ENCODE assay signal across 18 mouse cellular contexts in genomic region chr5:82288069-82288845, GRCm38 (mm10).
A peak's percentile ranks its signal among the peaks of the same experiment; 100 is the strongest.
DNase-seq lines count a peak whose midpoint lies in the region; ATAC-seq and TF ChIP-seq lines count a peak whose summit lies in the region.
"Had no signal": no experiment of that assay in that cellular context is flagged by ENCODE, and none has a peak within 500 bp of the region (broad histone marks: within the 10 kb centered on the region; RNA-seq: fewer than 3 reads in every experiment).

No protein-coding gene starts in this region.

- H3K9ac ChIP-seq in hindbrain, embryonic 15.5 days: no peak overlapping the region
- H3K9ac ChIP-seq in hindbrain, embryonic 11.5 days (ENCODE audit: low read depth, low read length): no peak overlapping the region
- H3K9ac ChIP-seq in midbrain, embryonic 14.5 days (replicated peaks; ENCODE audit: low read length): no peak overlapping the region
- H3K9ac ChIP-seq in forebrain, embryonic 13.5 days: no peak overlapping the region
- H3K9ac ChIP-seq in midbrain, postnatal 0 days (replicated peaks; ENCODE audit: low read length, poor library complexity, severe bottlenecking): no peak overlapping the region
- H3K9ac ChIP-seq: liver, postnatal 0 days had no signal

- DNase-seq in hindbrain, embryonic 11.5 days (ENCODE audit: low spot score): no peak
- peak; percentile 18 for DNase-seq in midbrain, embryonic 14.5 days
- DNase-seq in midbrain, embryonic 10.5 days (ENCODE audit: low spot score): no peak
- DNase-seq in midbrain, postnatal 0 days (ENCODE audit: low spot score): peak; percentile 40
- DNase-seq in gastrocnemius, postnatal 36 days: no peak
- DNase-seq: B cell, adult 2 months; cerebellum, postnatal 25 days; embryo, embryonic 11 days; heart, postnatal 10 days; kidney, adult 2 months; kidney, postnatal 25 days; left cerebral cortex, postnatal 4 days; liver, postnatal 0 days; retina, postnatal 1 day had no signal

- intact Hi-C loops in gastrocnemius, postnatal 36 days (cut with DNase I): no loop called here

- WGBS in hindbrain, embryonic 15.5 days: 64% methylated on average over 5 of the region's 5 CpGs
- WGBS in hindbrain, embryonic 11.5 days: 80% methylated on average over 5 of the region's 5 CpGs
- WGBS in midbrain, embryonic 14.5 days: 66% methylated on average over 5 of the region's 5 CpGs
- WGBS in midbrain, embryonic 10.5 days: 89% methylated on average over 5 of the region's 5 CpGs
- WGBS in forebrain, embryonic 13.5 days: 45% methylated on average over 5 of the region's 5 CpGs
- WGBS in midbrain, postnatal 0 days: 61% methylated on average over 5 of the region's 5 CpGs

- no peaks in the 10 kb centered on the region for H3K36me3 ChIP-seq in hindbrain, embryonic 15.5 days
- no peaks in the 10 kb centered on the region for H3K36me3 ChIP-seq in hindbrain, embryonic 11.5 days (ENCODE audit: control insufficient read depth, insufficient read depth, low read length)
- H3K36me3 ChIP-seq in midbrain, embryonic 14.5 days (ENCODE audit: control insufficient read depth, insufficient read depth, low read length): no peaks in the 10 kb centered on the region
- no peaks in the 10 kb centered on the region for H3K36me3 ChIP-seq in midbrain, embryonic 10.5 days
- no peaks in the 10 kb centered on the region for H3K36me3 ChIP-seq in forebrain, embryonic 13.5 days (ENCODE audit: poor library complexity, severe bottlenecking)
- no peaks in the 10 kb centered on the region for H3K36me3 ChIP-seq in midbrain, postnatal 0 days (ENCODE audit: insufficient read depth, low read length)

- no peaks in the 10 kb centered on the region for H3K4me1 ChIP-seq in hindbrain, embryonic 15.5 days (replicated peaks)
- no peaks in the 10 kb centered on the region for H3K4me1 ChIP-seq in hindbrain, embryonic 11.5 days (replicated peaks; ENCODE audit: control insufficient read depth, insufficient read depth, low read length)
- H3K4me1 ChIP-seq in midbrain, embryonic 14.5 days (ENCODE audit: control insufficient read depth, insufficient read depth, low read length): no peaks in the 10 kb centered on the region
- H3K4me1 ChIP-seq in midbrain, embryonic 10.5 days: no peaks in the 10 kb centered on the region
- H3K4me1 ChIP-seq in forebrain, embryonic 13.5 days: peaks cover 3% of the 10 kb centered on the region; the same call in 1 of the 2 replicates
- no peaks in the 10 kb centered on the region for H3K4me1 ChIP-seq in midbrain, postnatal 0 days (ENCODE audit: insufficient read depth, low read length)

- no peaks in the 10 kb centered on the region for H3K27me3 ChIP-seq in hindbrain, embryonic 15.5 days
- H3K27me3 ChIP-seq in hindbrain, embryonic 11.5 days (ENCODE audit: control insufficient read depth, insufficient read depth, low read length): no peaks in the 10 kb centered on the region
- no peaks in the 10 kb centered on the region for H3K27me3 ChIP-seq in midbrain, embryonic 14.5 days (ENCODE audit: control insufficient read depth, insufficient read depth, low read length)
- no peaks in the 10 kb centered on the region for H3K27me3 ChIP-seq in midbrain, embryonic 10.5 days (ENCODE audit: low read depth, poor library complexity, severe bottlenecking)
- H3K27me3 ChIP-seq in forebrain, embryonic 13.5 days: no peaks in the 10 kb centered on the region
- no peaks in the 10 kb centered on the region for H3K27me3 ChIP-seq in midbrain, postnatal 0 days (ENCODE audit: insufficient read depth, low read length)

- ATAC-seq in hindbrain, embryonic 15.5 days (ENCODE audit: low FRiP score, low read depth): peak; percentile 65
- ATAC-seq in hindbrain, embryonic 11.5 days (ENCODE audit: low FRiP score): no peak
- no peak for ATAC-seq in midbrain, embryonic 14.5 days (ENCODE audit: low FRiP score, low TSS enrichment)
- ATAC-seq in forebrain, embryonic 13.5 days: peak; percentile 80
- ATAC-seq in midbrain, postnatal 0 days (ENCODE audit: low FRiP score): no peak
- ATAC-seq: liver, postnatal 0 days had no signal

- no peak overlapping the region for H3K4me3 ChIP-seq in hindbrain, embryonic 15.5 days
- H3K4me3 ChIP-seq in hindbrain, embryonic 11.5 days (ENCODE audit: low read depth, low read length): no peak overlapping the region
- no peak overlapping the region for H3K4me3 ChIP-seq in midbrain, embryonic 14.5 days (replicated peaks; ENCODE audit: low read depth, low read length)
- no peak overlapping the region for H3K4me3 ChIP-seq in midbrain, embryonic 10.5 days
- H3K4me3 ChIP-seq in forebrain, embryonic 13.5 days: no peak overlapping the region
- no peak overlapping the region for H3K4me3 ChIP-seq in midbrain, postnatal 0 days (ENCODE audit: low read depth, low read length)

- no peaks in the 10 kb centered on the region for H3K9me3 ChIP-seq in hindbrain, embryonic 15.5 days
- H3K9me3 ChIP-seq in hindbrain, embryonic 11.5 days (ENCODE audit: control insufficient read depth, low read length): no peaks in the 10 kb centered on the region
- H3K9me3 ChIP-seq in midbrain, embryonic 14.5 days (ENCODE audit: control insufficient read depth, low read length): no peaks in the 10 kb centered on the region
- no peaks in the 10 kb centered on the region for H3K9me3 ChIP-seq in midbrain, embryonic 10.5 days (replicated peaks)
- no peaks in the 10 kb centered on the region for H3K9me3 ChIP-seq in forebrain, embryonic 13.5 days (replicated peaks)
- H3K9me3 ChIP-seq in midbrain, postnatal 0 days (ENCODE audit: low read length): no peaks in the 10 kb centered on the region

- H3K4me2 ChIP-seq in hindbrain, embryonic 15.5 days: no peak overlapping the region
- no peak overlapping the region for H3K4me2 ChIP-seq in hindbrain, embryonic 11.5 days (replicated peaks; ENCODE audit: low read depth, low read length)
- no peak overlapping the region for H3K4me2 ChIP-seq in midbrain, embryonic 14.5 days (ENCODE audit: low read length)
- H3K4me2 ChIP-seq in forebrain, embryonic 13.5 days: no peak overlapping the region
- no peak overlapping the region for H3K4me2 ChIP-seq in midbrain, postnatal 0 days (ENCODE audit: low read depth, low read length, poor library complexity, severe bottlenecking)
- H3K4me2 ChIP-seq: heart, embryonic 11.5 days had no signal

- H3K27ac ChIP-seq in hindbrain, embryonic 15.5 days (replicated peaks): no peak overlapping the region
- no peak overlapping the region for H3K27ac ChIP-seq in hindbrain, embryonic 11.5 days (ENCODE audit: low read depth, low read length)
- H3K27ac ChIP-seq in midbrain, embryonic 14.5 days (replicated peaks; ENCODE audit: low read depth, low read length): no peak overlapping the region
- H3K27ac ChIP-seq in midbrain, embryonic 10.5 days (replicated peaks): no peak overlapping the region
- no peak overlapping the region for H3K27ac ChIP-seq in forebrain, embryonic 13.5 days
- no peak overlapping the region for H3K27ac ChIP-seq in midbrain, postnatal 0 days (ENCODE audit: low read depth, low read length)
- H3K27ac ChIP-seq: stomach, postnatal 0 days had no signal

- TF ChIP-seq CTCF in midbrain, postnatal 0 days (IDR thresholded peaks at IDR 0.05): no peak

Comparison
In these comparisons a context has a peak if more than half of its experiments do, and no peak if none do; other contexts are left out.
1. ATAC-seq: peak in hindbrain, embryonic 15.5 days (single experiment) and forebrain, embryonic 13.5 days (single experiment); none in hindbrain, embryonic 11.5 days (single experiment), midbrain, embryonic 14.5 days (single experiment) and midbrain, postnatal 0 days (single experiment).
2. DNase-seq: peak in midbrain, embryonic 14.5 days (single experiment) and midbrain, postnatal 0 days (single experiment); none in hindbrain, embryonic 11.5 days (single experiment), midbrain, embryonic 10.5 days (single experiment) and gastrocnemius, postnatal 36 days (0 of 2).